Mouse (Mus musculus): ENCODE results near the gene Rtp2.

DNA sequence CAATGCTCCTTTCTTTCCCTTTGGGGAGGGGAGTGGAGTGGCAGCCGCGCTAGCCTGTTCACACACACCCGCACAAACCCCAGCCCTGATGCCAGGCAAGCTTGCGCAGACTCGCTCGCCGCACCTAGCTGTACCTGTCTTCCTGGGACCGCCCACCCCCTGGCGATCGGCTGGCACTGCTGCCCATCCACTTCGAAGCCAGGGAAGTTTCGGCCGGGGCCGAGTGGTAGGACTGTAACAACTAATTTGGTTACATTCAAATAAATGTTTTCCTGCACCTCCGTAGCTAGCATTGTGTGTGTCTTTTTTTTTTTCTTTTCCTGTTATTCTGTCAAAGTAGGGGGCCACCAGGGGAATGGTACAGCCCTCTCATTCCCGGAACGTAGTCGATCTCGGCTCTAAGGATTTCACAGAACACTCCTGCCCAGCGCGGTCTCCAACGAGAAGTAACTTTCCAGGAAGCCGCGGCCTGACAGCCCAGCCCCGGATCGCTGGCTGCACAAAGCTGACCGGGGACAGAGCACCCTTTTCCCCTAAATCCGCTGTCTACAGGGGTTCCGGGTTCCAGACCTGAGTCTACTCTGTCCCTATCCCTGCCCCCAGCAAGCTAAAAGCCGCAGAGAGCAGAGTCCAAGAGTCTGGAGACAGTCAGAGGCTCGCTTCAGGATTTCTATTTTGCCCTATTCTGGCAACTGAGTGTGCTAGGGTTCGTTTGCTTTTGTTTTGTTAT is 49.0 kb upstream of the Rtp2 start:
- TF ChIP-seq CTCF (IDR thresholded peaks at IDR 0.05; ENCODE audit: extremely low read depth, insufficient read depth, insufficient read length, insufficient replicate concordance) (no peak), POLR2A (IDR thresholded peaks at IDR 0.05; ENCODE audit: low read depth, low read length) (no peak)

Data from spleen, adult 2 months (tissue).